8 mouse cellular contexts compared by ENCODE assay signal in genomic region chr16:17815411-17816402, GRCm38 (mm10). TPM values are rescaled to one million over a fixed set of nuclear protein-coding genes. Genes with fewer than 3 reads are reported as not detected.
DNase-seq lines count a peak whose midpoint lies in the region; ATAC-seq lines count a peak whose summit lies in the region.

No protein-coding gene starts in this region.

- peak overlapping the region; percentile 96 for H3K4me2 ChIP-seq in intestine, embryonic 16.5 days (ENCODE audit: low read depth, low read length)
- H3K4me2 ChIP-seq in midbrain, embryonic 16.5 days (ENCODE audit: low read length) = peak overlapping the region; percentile 85
- H3K4me2 ChIP-seq in stomach, embryonic 15.5 days = peak overlapping the region; percentile 96

- peak overlapping the region; percentile 75 for H3K9ac ChIP-seq in intestine, embryonic 16.5 days (ENCODE audit: low read depth, low read length)
- peak overlapping the region; percentile 74 for H3K9ac ChIP-seq in midbrain, embryonic 16.5 days (ENCODE audit: low read depth, low read length)
- peak overlapping the region; percentile 51; the same call in 1 of the 2 replicates for H3K9ac ChIP-seq in stomach, embryonic 15.5 days

- H3K4me1 ChIP-seq in intestine, embryonic 16.5 days (ENCODE audit: control insufficient read depth, insufficient read depth, low read length) = peaks cover 11% of the 10 kb centered on the region
- H3K4me1 ChIP-seq in midbrain, embryonic 16.5 days (ENCODE audit: control insufficient read depth, insufficient read depth, low read length) = peaks cover 14% of the 10 kb centered on the region
- H3K4me1 ChIP-seq in stomach, embryonic 15.5 days = 0 out of 2 replicates have a peak, but pooled peaks cover 10% of the 10 kb centered on the region

- WGBS in intestine, embryonic 16.5 days = 3% methylated on average over 63 of the region's 63 CpGs
- WGBS in midbrain, embryonic 16.5 days = 2% methylated on average over 62 of the region's 63 CpGs
- 2% methylated on average over 63 of the region's 63 CpGs for WGBS in stomach, embryonic 15.5 days

- DNase-seq in 416B (ENCODE audit: low read depth) = peak; percentile 83
- peak; percentile 94 for DNase-seq in ZHBTc4 (ENCODE audit: low read depth, low spot score)
- peak; percentile 91 for DNase-seq in embryo, embryonic 10 days (ENCODE audit: low spot score)
- DNase-seq in gastrocnemius, postnatal 36 days = peak; percentile 44 to 67
- peak; percentile 75 for DNase-seq in liver

- no peaks in the 10 kb centered on the region for H3K9me3 ChIP-seq in intestine, embryonic 16.5 days (ENCODE audit: control insufficient read depth, low read length)
- no peaks in the 10 kb centered on the region for H3K9me3 ChIP-seq in midbrain, embryonic 16.5 days (replicated peaks; ENCODE audit: control insufficient read depth, low read length, poor library complexity, severe bottlenecking)
- no peaks in the 10 kb centered on the region for H3K9me3 ChIP-seq in stomach, embryonic 15.5 days

- intact Hi-C loops in gastrocnemius, postnatal 36 days (cut with DNase I) = no loop called here

- H3K36me3 ChIP-seq in intestine, embryonic 16.5 days (ENCODE audit: control insufficient read depth, insufficient read depth, low read length) = no peaks in the 10 kb centered on the region
- H3K36me3 ChIP-seq in midbrain, embryonic 16.5 days (ENCODE audit: control insufficient read depth, insufficient read depth, low read length) = no peaks in the 10 kb centered on the region
- H3K36me3 ChIP-seq in stomach, embryonic 15.5 days = no peaks in the 10 kb centered on the region

- peak overlapping the region; percentile 60 for H3K4me3 ChIP-seq in intestine, embryonic 16.5 days (ENCODE audit: low read length)
- H3K4me3 ChIP-seq in midbrain, embryonic 16.5 days (ENCODE audit: low read depth, low read length) = peak overlapping the region; percentile 60
- H3K4me3 ChIP-seq in stomach, embryonic 15.5 days (replicated peaks) = peak overlapping the region; percentile 50

- H3K27me3 ChIP-seq in intestine, embryonic 16.5 days (replicated peaks; ENCODE audit: control insufficient read depth, insufficient read depth, low read length) = no peaks in the 10 kb centered on the region; the same call in none of the 2 replicates
- peaks cover 12% of the 10 kb centered on the region for H3K27me3 ChIP-seq in midbrain, embryonic 16.5 days (ENCODE audit: control insufficient read depth, insufficient read depth, low read depth, low read length)
- no peaks in the 10 kb centered on the region for H3K27me3 ChIP-seq in stomach, embryonic 15.5 days (replicated peaks)

- ATAC-seq in intestine, embryonic 16.5 days = peak; percentile 90
- peak; percentile 90 for ATAC-seq in midbrain, embryonic 16.5 days
- ATAC-seq in stomach, embryonic 15.5 days (ENCODE audit: insufficient read depth, low FRiP score, low read depth) = peak; percentile 81

- 0 out of 2 replicates have a peak overlapping the region, but pooled peaks have one; percentile 6 for H3K27ac ChIP-seq in intestine, embryonic 16.5 days (ENCODE audit: low read length)
- H3K27ac ChIP-seq in midbrain, embryonic 16.5 days (ENCODE audit: low read length) = peak overlapping the region; percentile 81
- no peak overlapping the region; the same call in 1 of the 2 replicates for H3K27ac ChIP-seq in stomach, embryonic 15.5 days

RNA-seq across cellular contexts. Expression of gene B830017H08Rik, which starts 17.2 kb away (rescaled TPM):
- not detected for total RNA-seq in gastrocnemius, postnatal 36 days (2021)
- polyA plus RNA-seq in intestine, embryonic 16.5 days (2015; fragmentation: Nextera tagmentation; extraction: Ambion mirVana) = not detected in 2 replicates
- polyA plus RNA-seq in midbrain, embryonic 16.5 days (2015; fragmentation: Nextera tagmentation; extraction: Ambion mirVana) = 3.8 and 4.2 TPM in 2 replicates
- not detected in 2 replicates for polyA plus RNA-seq in stomach, embryonic 15.5 days (2015; fragmentation: Nextera tagmentation; extraction: Ambion mirVana)

RNA-seq across cellular contexts. Expression of gene Scarf2, which starts 18.6 kb away (rescaled TPM):
- 1 to 10 TPM; 3.6 to 4.5 TPM for total RNA-seq in gastrocnemius, postnatal 36 days (2021)
- 4.4 and 5.7 TPM in 2 replicates for polyA plus RNA-seq in intestine, embryonic 16.5 days (2015; fragmentation: Nextera tagmentation; extraction: Ambion mirVana)
- 0.88 and 1.2 TPM in 2 replicates for polyA plus RNA-seq in midbrain, embryonic 16.5 days (2015; fragmentation: Nextera tagmentation; extraction: Ambion mirVana)
- 15.8 and 18.5 TPM in 2 replicates for polyA plus RNA-seq in stomach, embryonic 15.5 days (2015; fragmentation: Nextera tagmentation; extraction: Ambion mirVana)

RNA-seq across cellular contexts. Expression of gene Car15, which starts 22.5 kb away (rescaled TPM):
- total RNA-seq in gastrocnemius, postnatal 36 days (2021) = 1 to 10 TPM in 1 of 2 experiments, under 1 TPM in 1; 0.74 to 1.1 TPM
- 1.1 and 1.2 TPM in 2 replicates for polyA plus RNA-seq in intestine, embryonic 16.5 days (2015; fragmentation: Nextera tagmentation; extraction: Ambion mirVana)
- polyA plus RNA-seq in midbrain, embryonic 16.5 days (2015; fragmentation: Nextera tagmentation; extraction: Ambion mirVana) = 3.3 and 4.4 TPM in 2 replicates
- 2.6 and 2.7 TPM in 2 replicates for polyA plus RNA-seq in stomach, embryonic 15.5 days (2015; fragmentation: Nextera tagmentation; extraction: Ambion mirVana)

RNA-seq across cellular contexts. Expression of gene Klhl22, which starts 56.3 kb away (rescaled TPM):
- total RNA-seq in gastrocnemius, postnatal 36 days (2021) = 10 to 100 TPM; 16.8 to 20.9 TPM
- polyA plus RNA-seq in intestine, embryonic 16.5 days (2015; fragmentation: Nextera tagmentation; extraction: Ambion mirVana) = 56.5 and 59.2 TPM in 2 replicates
- 86.0 and 89.4 TPM in 2 replicates for polyA plus RNA-seq in midbrain, embryonic 16.5 days (2015; fragmentation: Nextera tagmentation; extraction: Ambion mirVana)
- 57.4 and 57.6 TPM in 2 replicates for polyA plus RNA-seq in stomach, embryonic 15.5 days (2015; fragmentation: Nextera tagmentation; extraction: Ambion mirVana)
